Mouse (Mus musculus) WW6 (cell line): ENCODE results near the gene Olfr1030.
"Not testable (repeated sequence)": the region's sequence is repeated elsewhere in the genome, so short reads cannot be mapped to it uniquely, and the experiment has no call there.

Experiments used
- DNase-seq: peaks from one replicate; pipeline ENCODE4 v3.0.0-alpha.2; 2013; ENCODE audit warnings: low read depth, low spot score

Gene Olfr1030

DNA sequence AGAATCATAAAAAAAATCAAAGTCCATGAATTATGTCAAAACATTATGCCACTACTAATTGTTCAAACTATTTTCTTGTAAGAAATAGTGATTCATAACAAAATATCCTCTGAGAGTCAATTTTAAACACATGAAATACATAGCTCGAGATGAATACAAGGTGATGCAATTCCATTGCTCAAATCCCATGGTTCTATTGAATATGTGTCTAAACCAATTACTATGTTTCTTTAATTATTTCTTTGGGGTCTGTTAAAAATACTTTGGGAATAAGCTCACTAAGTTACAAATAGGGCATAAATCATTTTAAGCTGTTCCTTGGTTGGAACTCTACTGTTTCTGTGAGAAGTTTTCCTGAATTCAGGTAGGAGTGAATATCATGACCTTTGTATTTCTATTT lies at the start of gene Olfr1030:
Olfr1030 (plus strand) TSS at position 301 of the 400 bp plus-strand sequence.
- no peak for DNase-seq

DNA sequence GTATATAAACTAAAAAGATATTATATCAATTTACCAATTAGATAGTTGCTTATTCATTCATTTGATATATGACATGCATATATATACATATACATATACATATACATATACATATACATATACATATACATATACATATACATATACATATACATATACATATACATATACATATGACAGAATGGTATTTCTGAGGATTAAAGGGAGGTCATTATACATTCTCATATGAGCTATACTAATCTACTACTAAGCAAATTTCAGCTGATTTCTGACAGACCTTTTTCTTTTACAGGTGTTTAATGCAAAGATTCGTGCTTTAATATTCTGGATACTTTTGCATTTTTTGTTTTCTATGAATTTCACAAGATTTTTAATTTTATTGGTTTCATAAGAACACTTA lies 28.9 kb upstream of the Olfr1030 start, which contains the start of gene Olfr1028:
Olfr1028 (plus strand) TSS at position 301 of the 400 bp plus-strand sequence.
- no peak for DNase-seq

DNA sequence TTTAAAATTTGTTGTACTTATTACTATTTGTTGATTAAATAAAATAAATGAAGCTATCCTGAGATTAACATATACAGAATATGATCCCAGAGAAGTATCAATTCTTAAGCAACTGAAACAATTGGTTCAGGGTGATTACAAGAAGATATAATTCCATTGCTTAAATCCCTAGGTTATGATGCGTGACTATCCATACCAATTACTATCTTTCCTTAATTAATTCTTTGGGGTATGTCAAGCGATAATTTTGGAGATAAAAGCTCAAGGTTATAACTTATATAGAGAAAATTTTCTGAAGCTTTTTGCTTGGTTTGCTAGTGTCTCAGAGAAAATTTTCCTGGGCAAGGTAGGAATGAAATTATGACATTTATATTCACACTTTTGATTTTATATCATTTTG lies 5.5 kb upstream of the Olfr1030 start, which contains the start of gene Olfr1029:
Olfr1029 (plus strand) TSS at position 301 of the 400 bp plus-strand sequence.
- no peak for DNase-seq

DNA sequence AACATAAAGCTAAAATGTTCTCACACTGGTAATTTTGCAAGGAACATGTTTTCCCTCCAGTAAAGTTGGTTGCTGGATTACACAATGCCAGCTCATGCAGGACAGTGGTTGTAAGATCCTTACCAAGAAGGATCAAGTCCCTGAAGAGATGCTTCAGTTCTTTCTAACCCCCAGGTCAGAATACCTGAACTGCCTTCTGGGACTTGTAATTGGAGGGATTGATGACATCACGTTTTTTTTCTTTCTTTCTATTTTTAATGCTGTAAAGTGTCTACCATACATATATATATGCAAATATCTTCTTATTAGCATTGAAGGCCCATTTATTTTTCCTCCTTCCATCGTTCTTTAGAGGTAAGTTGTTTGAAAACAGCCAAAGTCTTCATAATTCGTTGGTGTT lies 10.9 kb downstream of the Olfr1030 start, which contains the start of gene Olfr1031:
Olfr1031 (plus strand) TSS at position 301 of the 400 bp plus-strand sequence.
- no peak for DNase-seq

DNA sequence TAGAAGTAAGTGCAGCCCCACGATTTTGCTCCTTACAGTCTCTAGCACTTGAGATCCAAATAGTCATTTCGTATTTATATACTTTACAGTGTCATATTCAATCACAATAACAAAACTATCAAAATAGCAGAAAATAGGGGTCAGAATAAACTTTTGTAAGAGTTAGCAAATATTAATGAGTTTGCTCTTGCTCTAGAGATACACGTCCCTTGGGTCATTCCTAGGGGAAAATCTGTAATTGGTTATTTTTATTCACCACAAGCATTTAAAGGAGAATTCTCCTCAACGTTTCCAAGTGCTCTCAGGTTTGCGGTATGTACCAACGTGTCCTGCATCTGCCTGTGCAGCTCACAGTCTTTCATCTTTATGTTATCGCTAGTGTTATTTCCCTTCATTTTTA lies 26.2 kb downstream of the Olfr1030 start, which contains the start of gene Olfr1032:
Olfr1032 (plus strand) TSS at position 301 of the 400 bp plus-strand sequence.
- no peak for DNase-seq

DNA sequence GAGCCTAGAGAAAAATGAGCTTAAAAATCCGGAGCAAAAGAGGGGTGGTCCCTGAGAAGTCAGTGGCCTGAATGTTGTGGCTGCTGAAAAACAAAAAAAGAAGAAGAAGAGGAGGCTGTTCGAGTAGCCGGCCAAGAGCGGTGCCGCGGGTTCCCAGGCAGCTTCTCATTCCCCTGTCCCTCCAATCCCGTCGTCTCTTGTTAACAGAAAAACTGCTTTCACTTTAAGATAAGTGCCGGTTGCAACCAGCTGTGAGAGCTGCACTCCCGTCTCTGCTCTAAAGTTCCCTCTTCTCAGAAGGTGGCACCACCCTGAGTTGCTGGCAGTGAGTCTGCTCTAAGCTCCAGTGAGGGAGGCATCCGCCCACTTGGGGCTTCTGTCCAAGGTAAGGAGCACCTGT lies 41.3 kb downstream of the Olfr1030 start, which contains the start of gene Olfr1033:
Olfr1033 (plus strand) TSS at position 228 of the 400 bp plus-strand sequence.
- not testable (repeated sequence) for DNase-seq

DNA sequence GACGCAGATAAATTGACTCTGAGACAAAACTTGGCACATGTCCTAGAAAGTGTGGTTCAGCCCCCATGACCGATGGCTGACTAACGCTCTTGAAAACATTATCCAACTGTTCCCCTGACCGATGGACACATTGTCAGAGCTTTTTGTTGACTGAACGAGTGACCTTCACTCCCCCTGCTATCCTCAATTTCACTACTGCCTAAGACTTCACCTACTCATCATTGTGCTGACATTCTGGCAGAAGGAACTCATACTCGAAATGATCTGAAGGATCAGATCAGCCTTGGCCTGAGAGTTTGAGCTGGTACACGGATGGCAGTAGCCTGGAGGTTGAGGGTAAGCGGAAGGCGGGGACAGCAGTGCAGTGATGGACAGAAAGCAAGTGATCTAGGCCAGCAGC lies 42.4 kb downstream of the Olfr1030 start:
- not testable (repeated sequence) for DNase-seq
